Mouse (Mus musculus) CH12.LX (cell line): ENCODE measurements at regions not wholly inside any gene's neighbourhood (a gene's known extent, or its start where the extent isn't known, plus 50 kb on each side); places are given as distances from the start of the nearest gene placed in this dataset.

Source experiments
- DNase-seq: peaks from one replicate; pipeline ENCODE4 v3.0.0-alpha.2; 2013; ENCODE audit errors: extremely low read depth
- H3K27ac ChIP-seq: 2 replicates; pipeline ENCODE4 v1.5.1; 2012; ENCODE audit warnings: low read depth, mild to moderate bottlenecking, control low read depth, moderate library complexity; ENCODE audit not compliant: insufficient read depth
- H3K27me3 ChIP-seq: replicated peaks from 2 replicates; pipeline ENCODE3; 2012; ENCODE audit warnings: inconsistent platforms
- H3K36me3 ChIP-seq, 2 experiments: replicated peaks in 1 of 2; 2 replicates each; pipeline versions ENCODE3 to v1.6.1; 2012; ENCODE audit warnings: inconsistent platforms in 1 of 2, low read length in 1 of 2, mild to moderate bottlenecking in 1 of 2, mixed read lengths in 1 of 2, moderate library complexity in 1 of 2; ENCODE audit not compliant: control insufficient read depth in 1 of 2, insufficient read depth in 1 of 2
- H3K4me1 ChIP-seq, 2 experiments: 2 replicates each; pipeline ENCODE4 v1.6.1; 2012; ENCODE audit warnings: inconsistent platforms in 1 of 2, moderate library complexity in 1 of 2; ENCODE audit not compliant: insufficient read depth in 2 of 2, control insufficient read depth in 1 of 2
- H3K4me2 ChIP-seq: 2 replicates; pipeline ENCODE4 v1.6.1; 2012; ENCODE audit warnings: low read depth, mild to moderate bottlenecking, control low read depth; ENCODE audit not compliant: poor library complexity, insufficient read depth, severe bottlenecking
- H3K4me3 ChIP-seq, 3 experiments: fragments of 150-350 bp in 1 of 3; sonication (generic) in 1 of 3; replicated peaks in 1 of 3; 2 replicates each; pipeline versions ENCODE3 to v1.5.1; 2011 to 2012; ENCODE audit warnings: low read depth in 2 of 3, low read length in 2 of 3, mild to moderate bottlenecking in 2 of 3, moderate library complexity in 2 of 3, control low read depth in 1 of 3, improper control_type of control experiment in 1 of 3, inconsistent platforms in 1 of 3, mixed read lengths in 1 of 3; ENCODE audit not compliant: poor library complexity in 1 of 3
- H3K79me2 ChIP-seq: replicated peaks from 2 replicates; pipeline ENCODE4 v1.6.1; 2012; ENCODE audit warnings: mild to moderate bottlenecking, moderate library complexity; ENCODE audit not compliant: control insufficient read depth, poor library complexity, insufficient read depth, severe bottlenecking; ENCODE audit errors: extremely low read depth
- H3K9ac ChIP-seq: 2 replicates; pipeline ENCODE4 v1.6.1; 2012; ENCODE audit warnings: low read depth, mild to moderate bottlenecking, control low read depth, moderate library complexity; ENCODE audit not compliant: insufficient read depth
- H3K9me3 ChIP-seq: replicated peaks from 2 replicates; pipeline ENCODE3; 2012; ENCODE audit warnings: low read length, inconsistent platforms, mixed read lengths
- BHLHE40 ChIP-seq: IDR thresholded peaks from 2 replicates; pipeline ENCODE4 v1.6.1; 2011; ENCODE audit warnings: mild to moderate bottlenecking, low read depth, low read length, improper control_type of control experiment
- CTCF ChIP-seq, 2 experiments: IDR thresholded peaks in 1 of 2; conservative IDR thresholded peaks in 1 of 2; 2 replicates each; pipeline ENCODE4 v1.5.1; 2011 to 2012; ENCODE audit warnings: low read depth in 2 of 2, low read length in 2 of 2, improper control_type of control experiment in 1 of 2, inconsistent platforms in 1 of 2, mild to moderate bottlenecking in 1 of 2, moderate library complexity in 1 of 2
- E2F4 ChIP-seq: IDR thresholded peaks from 2 replicates; pipeline ENCODE4 v1.6.1; 2011; ENCODE audit warnings: low read depth, low read length, improper control_type of control experiment; ENCODE audit not compliant: insufficient replicate concordance
- EP300 ChIP-seq: IDR thresholded peaks from 2 replicates; pipeline ENCODE4 v1.6.1; 2011; ENCODE audit warnings: low read length, improper control_type of control experiment
- HCFC1 ChIP-seq: IDR thresholded peaks from 2 replicates; pipeline ENCODE4 v1.6.1; 2012; ENCODE audit warnings: low read depth, mild to moderate bottlenecking, inconsistent platforms, low read length, improper control_type of control experiment
- IRF4 ChIP-seq: IDR thresholded peaks from 2 replicates; pipeline ENCODE4 v1.6.1; 2014; ENCODE audit warnings: low read depth, mild to moderate bottlenecking, inconsistent platforms, low read length, improper control_type of control experiment
- JUND ChIP-seq: conservative IDR thresholded peaks from 2 replicates; pipeline ENCODE4 v1.6.1; 2011; ENCODE audit warnings: low read depth, low read length, improper control_type of control experiment
- MAX ChIP-seq: IDR thresholded peaks from 2 replicates; pipeline ENCODE4 v1.6.1; 2011; ENCODE audit warnings: low read length, improper control_type of control experiment
- MEF2A ChIP-seq: IDR thresholded peaks from 2 replicates; pipeline ENCODE4 v1.6.1; 2014; ENCODE audit warnings: low read depth, mild to moderate bottlenecking, inconsistent platforms, low read length, improper control_type of control experiment, borderline replicate concordance
- MXI1 ChIP-seq: IDR thresholded peaks from 2 replicates; pipeline ENCODE4 v1.6.1; 2011; ENCODE audit warnings: mild to moderate bottlenecking, low read depth, low read length, improper control_type of control experiment
- POLR2A ChIP-seq: IDR thresholded peaks from 2 replicates; pipeline ENCODE4 v1.6.1; 2011; ENCODE audit warnings: low read depth, mild to moderate bottlenecking, improper control_type of control experiment, low read length
- RAD21 ChIP-seq: IDR thresholded peaks from 2 replicates; pipeline ENCODE4 v1.6.1; 2011; ENCODE audit warnings: low read depth, mild to moderate bottlenecking, low read length, improper control_type of control experiment, moderate library complexity
- SMC3 ChIP-seq: IDR thresholded peaks from 2 replicates; pipeline ENCODE4 v1.6.1; 2011; ENCODE audit warnings: low read depth, low read length, improper control_type of control experiment
- TBP ChIP-seq: conservative IDR thresholded peaks from 2 replicates; pipeline ENCODE4 v1.6.1; 2011; ENCODE audit warnings: low read depth, low read length, improper control_type of control experiment
- ZMIZ1 ChIP-seq: IDR thresholded peaks from 2 replicates; pipeline ENCODE4 v1.6.1; 2012; ENCODE audit warnings: low read depth, mild to moderate bottlenecking, inconsistent platforms, low read length, improper control_type of control experiment
- dilution Hi-C: fragments of 300-500 bp; cut with MboI; formaldehyde crosslinking; loops from 2 replicates; pipeline ENCODE4 v1.14.3; 2020; ENCODE audit warnings: low sequenced_read_pairs; ENCODE audit not compliant: extremely low pct_unique_long_range_greater_than_20kb, extremely low pct_ligation_motif_present
- in situ Hi-C: fragments of 300-500 bp; cut with MboI; formaldehyde crosslinking; loops from 3 replicates; pipeline ENCODE4 v1.14.3; 2019; ENCODE audit warnings: low sequenced_read_pairs, low pct_ligation_motif_present, low pct_unique_long_range_greater_than_20kb, mixed read lengths

- in situ Hi-C loops (no loop called here), dilution Hi-C loops (no loop called here)
- Histone ChIP-seq H3K4me3 (no peak overlapping the region), H3K79me2 (no peaks in the 10 kb centered on the region), H3K4me2 (no peak overlapping the region), H3K9ac (no peak overlapping the region), H3K27ac (no peak overlapping the region), H3K36me3 (no peaks in the 10 kb centered on the region), H3K4me1 (peaks cover 0 to 14% of the 10 kb centered on the region in 2 experiments; a peak in 2 of 4 replicates), H3K27me3 (no peaks in the 10 kb centered on the region)
- DNase-seq: no peak
- TF ChIP-seq ZMIZ1: no peak
- TF ChIP-seq MEF2A: no peak
- TF ChIP-seq MAX: no peak
- TF ChIP-seq CTCF (conservative IDR thresholded peaks at IDR 0.05 in 1 of 2, IDR thresholded peaks at IDR 0.05 in 1 of 2; ENCODE audit: low read depth in 2 of 2, low read length in 2 of 2): no peak
- TF ChIP-seq MXI1: no peak
- TF ChIP-seq RAD21: no peak
- TF ChIP-seq POLR2A: no peak
- TF ChIP-seq, all 38 proteins: peak for 0
- no peaks in the 10 kb centered on the region for H3K9me3 ChIP-seq
Measured at GRCm38 (mm10) chr12:73476421-73476858, 69.8 kb downstream of the Tmem30b start.

GRCm38 (mm10) chr12:73475774-73476173 lies 70.4 kb downstream of the Tmem30b start:
- no peak for TF ChIP-seq TBP
- no peak for TF ChIP-seq IRF4
- TF ChIP-seq HCFC1: no peak
- TF ChIP-seq, all 38 proteins: peak for 0
- Histone ChIP-seq H3K4me3 (no peak overlapping the region), H3K36me3 (no peaks in the 10 kb centered on the region), H3K9ac (no peak overlapping the region), H3K27me3 (no peaks in the 10 kb centered on the region), H3K9me3 (no peaks in the 10 kb centered on the region), H3K79me2 (no peaks in the 10 kb centered on the region), H3K4me1 (peaks cover 0 to 14% of the 10 kb centered on the region in 2 experiments; a peak in 2 of 4 replicates), H3K4me2 (no peak overlapping the region), H3K27ac (no peak overlapping the region)
- no peak for DNase-seq
- in situ Hi-C loops (no loop called here), dilution Hi-C loops (no loop called here)

DNA sequence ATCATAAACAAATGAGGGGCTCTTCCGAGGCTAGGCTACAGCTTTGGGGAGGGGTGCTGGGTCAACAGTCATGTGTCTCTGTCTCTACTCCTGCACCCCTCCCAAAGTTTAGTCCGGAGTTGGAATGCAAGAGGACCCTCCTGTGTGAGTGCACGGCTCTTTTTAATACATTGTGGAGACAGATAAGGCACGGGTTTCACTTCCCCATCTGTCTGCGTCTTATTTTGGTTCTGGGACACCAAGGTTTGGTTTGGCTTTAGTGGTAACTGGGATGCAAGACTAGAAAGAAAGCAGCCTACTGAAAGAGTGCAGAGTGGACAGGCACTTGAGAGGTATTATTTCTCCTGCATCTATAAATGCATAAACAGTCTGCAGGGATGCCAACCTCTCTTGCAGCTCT lies 71.2 kb downstream of the Tmem30b start:
- Histone ChIP-seq H3K9ac (no peak overlapping the region), H3K79me2 (no peaks in the 10 kb centered on the region), H3K4me1 (peaks cover 0 to 10% of the 10 kb centered on the region in 2 experiments; a peak in 2 of 4 replicates), H3K36me3 (no peaks in the 10 kb centered on the region), H3K27ac (no peak overlapping the region), H3K4me2 (no peak overlapping the region; the same call in 1 of the 2 replicates), H3K9me3 (no peaks in the 10 kb centered on the region), H3K27me3 (no peaks in the 10 kb centered on the region), H3K4me3 (no peak overlapping the region)
- DNase-seq: peak; percentile 37
- in situ Hi-C loops: no loop called here
- dilution Hi-C loops: no loop called here
- no peak for TF ChIP-seq JUND
- peak; percentile 75 for TF ChIP-seq EP300
- TF ChIP-seq E2F4: no peak
- TF ChIP-seq BHLHE40: peak; percentile 96
- no peak for TF ChIP-seq SMC3
- peak; percentile 91 for TF ChIP-seq IRF4
